Mouse (Mus musculus): ENCODE results near the gene Gk5. TPM values are rescaled to one million over a fixed set of nuclear protein-coding genes. Genes with fewer than 3 reads are reported as not detected.
A peak's percentile ranks its signal among the peaks of the same experiment; 100 is the strongest.

The Gk5 gene
- total RNA-seq, 2 experiments from 2014 or later: 4.2 to 4.8 TPM

DNA sequence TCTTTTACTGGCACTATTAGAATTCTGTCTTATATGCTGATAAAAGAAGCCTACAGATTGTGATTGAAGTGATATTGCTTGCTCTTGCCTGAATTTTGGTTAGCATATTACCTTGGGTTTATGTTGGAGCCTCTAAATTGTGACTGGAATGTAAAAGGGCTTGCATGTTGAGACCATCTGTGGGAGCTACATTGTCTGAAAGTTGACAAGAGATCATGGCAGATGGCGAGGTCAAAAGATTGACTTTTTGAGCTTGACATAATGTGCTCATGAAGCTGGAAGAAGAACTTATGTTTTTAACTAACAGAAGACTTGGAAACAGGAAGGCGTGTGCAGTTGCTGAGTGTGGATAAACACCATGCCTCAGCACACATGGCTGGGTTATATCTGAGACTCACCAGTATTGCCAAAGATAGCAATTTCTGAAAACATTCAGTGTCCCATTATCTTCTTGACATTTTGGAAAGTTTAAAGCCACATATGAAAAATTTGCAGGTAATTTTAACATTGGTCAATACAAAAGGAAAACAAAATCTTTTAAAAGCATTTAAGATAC lies 100.0 kb downstream of the Gk5 start:
- 0 out of 2 replicates have a peak, but pooled peaks have one; percentile 31 for ATAC-seq (replicated peaks; ENCODE audit: poor library complexity)

DNA sequence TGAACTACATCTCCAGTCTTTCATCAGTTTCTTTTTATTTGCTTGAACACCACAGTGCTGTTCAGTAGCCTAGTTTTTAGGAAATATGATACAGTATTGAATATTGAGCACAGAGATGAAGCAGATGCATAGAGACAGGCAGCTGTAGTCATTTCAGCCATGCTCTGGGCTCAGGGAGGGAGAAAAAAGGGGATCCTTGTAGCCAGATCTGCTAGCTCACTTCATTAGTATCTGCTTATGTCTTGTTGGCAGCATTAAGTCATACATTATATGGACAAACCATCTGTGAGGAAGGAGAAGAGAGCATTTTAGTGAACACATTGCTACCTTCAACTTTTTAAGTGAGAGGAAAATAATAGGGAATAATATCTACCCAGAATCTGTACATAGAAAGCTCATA lies 101.3 kb downstream of the Gk5 start:
- no peak for ATAC-seq (replicated peaks; ENCODE audit: poor library complexity)

DNA sequence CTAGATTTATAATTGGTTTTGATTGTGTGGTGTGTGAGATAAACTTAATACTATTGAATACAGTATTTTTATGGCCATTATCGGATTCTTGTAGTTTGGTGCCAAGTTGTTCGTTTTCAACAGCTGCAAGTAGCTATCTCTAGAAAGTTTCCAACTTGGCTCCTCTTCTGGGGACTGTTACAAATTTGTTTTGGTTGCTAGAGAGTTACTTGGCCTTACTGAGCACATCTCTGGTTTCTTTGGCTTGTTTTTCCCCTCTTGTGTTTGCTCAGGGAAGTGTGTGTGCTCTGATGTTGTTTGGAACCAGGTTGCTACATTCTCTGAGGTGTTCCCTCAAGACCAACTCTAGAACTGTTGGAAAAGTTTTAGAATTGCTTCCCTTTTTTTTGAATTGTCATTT lies 104.1 kb downstream of the Gk5 start:
- no peak for ATAC-seq (replicated peaks; ENCODE audit: poor library complexity)

DNA sequence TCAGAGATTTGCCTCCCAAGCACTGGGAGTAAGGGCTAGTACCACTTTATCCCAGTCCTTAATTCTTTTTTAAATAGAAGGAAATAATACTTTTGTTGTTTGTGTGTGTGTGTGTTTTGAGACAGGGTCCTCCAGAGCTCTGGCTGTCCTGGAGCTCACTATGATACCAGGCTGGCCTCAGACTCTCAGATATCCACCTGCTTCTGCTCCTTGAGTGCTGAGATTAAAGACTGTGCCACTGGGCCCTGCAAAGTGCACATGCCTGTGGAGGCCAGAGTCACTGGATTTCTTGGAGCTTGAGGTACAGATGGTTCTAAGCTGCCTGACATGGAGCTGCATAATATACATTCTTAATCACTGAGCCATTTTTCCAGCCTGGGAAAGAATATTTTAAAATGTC lies 109.1 kb downstream of the Gk5 start:
- ATAC-seq (replicated peaks; ENCODE audit: poor library complexity): 0 out of 2 replicates have a peak, but pooled peaks have one; percentile 44

DNA sequence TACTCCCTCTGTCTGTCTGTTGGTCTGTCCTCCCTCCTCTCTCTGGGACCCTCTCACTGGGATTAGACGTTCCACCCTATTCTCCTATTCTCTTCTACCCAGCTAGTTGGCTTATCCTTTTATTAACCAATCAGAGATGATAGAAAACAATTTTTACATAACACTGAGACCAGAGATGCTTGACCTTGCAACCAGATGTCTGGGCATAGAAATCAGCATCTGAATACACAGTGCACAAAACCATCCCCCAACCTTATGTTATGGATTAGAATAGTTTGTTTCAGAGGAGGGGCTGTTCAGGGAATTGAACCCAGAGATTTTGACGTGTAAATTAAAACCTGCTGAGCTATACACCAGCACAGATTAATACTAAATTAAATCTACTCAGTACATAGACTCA lies 111.1 kb downstream of the Gk5 start:
- ATAC-seq (replicated peaks; ENCODE audit: poor library complexity): no peak

Other genes starting within 250 kb of the Gk5 start
- 23.9 and 35.8 TPM in 2 replicates for gene Xrn1, start 164.6 kb upstream of the Gk5 start, total RNA-seq (2015)
- gene Xrn1, start 164.6 kb upstream of the Gk5 start, total RNA-seq (2017): 13.5 and 30.4 TPM in 2 replicates
- gene Tfdp2, start 76.9 kb downstream of the Gk5 start, total RNA-seq (2015): 25.2 and 26.1 TPM in 2 replicates
- gene Tfdp2, start 76.9 kb downstream of the Gk5 start, total RNA-seq (2017): 35.0 and 36.6 TPM in 2 replicates
- gene Atp1b3, start 245.1 kb downstream of the Gk5 start, total RNA-seq (2015): 206 and 221 TPM in 2 replicates
- gene Atp1b3, start 245.1 kb downstream of the Gk5 start, total RNA-seq (2017): 106 and 130 TPM in 2 replicates